Mouse (Mus musculus) embryonic fibroblast, embryonic 13.5 days (primary cell): ENCODE measurements around the gene Il34.

Source experiments
- CTCF ChIP-seq: IDR thresholded peaks from 2 replicates; pipeline ENCODE4 v1.5.1; 2011; ENCODE audit warnings: mild to moderate bottlenecking, control low read depth, low read length, moderate library complexity, borderline replicate concordance; ENCODE audit not compliant: insufficient read depth
- POLR2A ChIP-seq: IDR thresholded peaks from 2 replicates; pipeline ENCODE4 v1.6.1; 2011; ENCODE audit warnings: low read depth, mild to moderate bottlenecking, control low read depth, low read length, moderate library complexity

DNA sequence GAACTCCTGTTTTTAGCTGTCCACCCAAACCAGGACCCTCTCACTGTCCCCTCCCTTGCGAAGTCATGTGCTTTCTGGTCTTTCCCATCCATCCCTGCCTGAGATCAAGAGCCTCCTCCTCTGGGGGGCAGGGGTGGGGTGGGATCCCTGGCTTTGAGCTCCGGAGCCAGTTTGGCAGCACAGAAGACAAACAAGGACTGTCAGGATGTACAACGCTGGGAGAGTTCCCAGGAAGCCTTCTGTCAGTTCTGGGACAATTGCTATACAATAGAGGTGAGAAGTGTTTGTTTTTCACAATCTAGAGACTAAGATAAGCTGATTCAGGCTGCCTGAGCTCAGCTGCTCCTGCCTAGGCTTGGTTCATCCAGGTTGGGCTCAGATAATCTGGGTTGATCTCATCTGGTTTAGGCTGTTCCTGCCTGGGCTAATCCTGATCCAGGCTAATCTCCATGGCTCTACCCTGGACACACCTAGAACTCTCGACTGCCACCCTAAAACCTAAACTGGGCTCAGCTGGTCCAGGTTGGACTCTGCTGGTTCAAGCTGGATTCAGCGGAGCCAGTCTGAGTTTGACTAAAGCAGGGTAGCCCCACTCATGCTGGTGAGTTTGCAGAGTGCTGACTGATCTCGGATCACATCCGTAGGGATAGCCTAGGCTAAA is 45.3 kb downstream of the Il34 start:
- TF ChIP-seq POLR2A (no peak), CTCF (no peak)
